Mouse (Mus musculus): ENCODE results near the gene Slc38a8. TPM values are rescaled to one million over a fixed set of nuclear protein-coding genes. Genes with fewer than 3 reads are reported as not detected.

The Slc38a8 gene
- 0.47 to 1.1 TPM (median 0.85 TPM) in 4 replicates for total RNA-seq (2023)

GRCm38 (mm10) chr8:119501598-119501997 is at the start of gene Slc38a8:
Gene Slc38a8 (minus strand): TSS chr8:119501698.

GRCm38 (mm10) chr8:119446211-119446989 is 55.1 kb downstream of the Slc38a8 start, which contains the start of gene Necab2:
Gene Necab2 (plus strand): TSS chr8:119446719.

GRCm38 (mm10) chr8:119433582-119434174 is 67.8 kb downstream of the Slc38a8 start, which contains the start of gene Osgin1:
Gene Osgin1 (plus strand): TSS chr8:119434124.

Other genes with a start within 250 kb of the Slc38a8 start
- gene Hsbp1, start 157.2 kb downstream of the Slc38a8 start, total RNA-seq (2023): 60.6 to 77.1 TPM (median 73.1 TPM) in 4 replicates
- gene Mlycd, start 106.8 kb downstream of the Slc38a8 start, total RNA-seq (2023): 15.5 to 18.2 TPM (median 16.2 TPM) in 4 replicates
- 11.4 to 16.9 TPM (median 13.5 TPM) in 4 replicates for gene Osgin1, start 67.6 kb downstream of the Slc38a8 start, total RNA-seq (2023)
- not detected in 4 replicates for gene Necab2, start 55.0 kb downstream of the Slc38a8 start, total RNA-seq (2023)
- gene Mbtps1, start 57.0 kb upstream of the Slc38a8 start, total RNA-seq (2023): 116 to 135 TPM (median 122 TPM) in 4 replicates
- 37.6 to 54.8 TPM (median 41.5 TPM) in 4 replicates for gene Hsdl1, start 73.5 kb upstream of the Slc38a8 start, total RNA-seq (2023)
- gene Dnaaf1, start 73.5 kb upstream of the Slc38a8 start, total RNA-seq (2023): not detected in 4 replicates
- gene Taf1c, start 103.5 kb upstream of the Slc38a8 start, total RNA-seq (2023): 18.6 to 21.2 TPM (median 18.9 TPM) in 4 replicates
- gene Adad2, start 111.0 kb upstream of the Slc38a8 start, total RNA-seq (2023): not detected in 4 replicates
- gene Kcng4, start 134.0 kb upstream of the Slc38a8 start, total RNA-seq (2023): not detected in 4 replicates
- not detected in 4 replicates for gene Wfdc1, start 164.7 kb upstream of the Slc38a8 start, total RNA-seq (2023)
- gene Atp2c2, start 198.3 kb upstream of the Slc38a8 start, total RNA-seq (2023): not detected in 4 replicates

Data from B cell, adult 62 days (primary cell).